Mouse (Mus musculus): Measurements from ENCODE around the gene Lrrc20. TPM values are rescaled to one million over a fixed set of nuclear protein-coding genes. Genes with fewer than 3 reads are reported as not detected.

The Lrrc20 gene
- total and polyA plus RNA-seq, 3 experiments = 4.2 to 11.1 (median 7.7) TPM

- peaks cover 34% of the 10 kb centered on the region; the same call in 1 of the 2 replicates for H3K4me1 ChIP-seq (ENCODE audit: insufficient read depth, low read depth, low read length)
- no peak overlapping the region for H3K4me3 ChIP-seq (ENCODE audit: low read depth, low read length)
- ATAC-seq (ENCODE audit: extremely low read depth, insufficient number of reproducible peaks, low FRiP score, poor library complexity, severe bottlenecking) (no peak), DNase-seq (ENCODE audit: low spot score) (no peak)
- no peaks in the 10 kb centered on the region for H3K9me3 ChIP-seq (replicated peaks)
- no peak for TF ChIP-seq CTCF (IDR thresholded peaks at IDR 0.05; ENCODE audit: low read depth, low read length)
- no peak for TF ChIP-seq TAL1 (conservative IDR thresholded peaks at IDR 0.05; ENCODE audit: low read depth, low read length)
- TF ChIP-seq GATA2 (IDR thresholded peaks at IDR 0.05; ENCODE audit: borderline replicate concordance, low read depth, low read length) = no peak
- no peak for TF ChIP-seq GATA1 (IDR thresholded peaks at IDR 0.05; ENCODE audit: borderline replicate concordance, low read length)
- no peak for TF ChIP-seq POLR2AphosphoS5 (IDR thresholded peaks at IDR 0.05; ENCODE audit: insufficient replicate concordance, low read depth, low read length)
- no peaks in the 10 kb centered on the region for H3K27me3 ChIP-seq (ENCODE audit: insufficient read depth, low read length)
- peaks cover 53% of the 10 kb centered on the region for H3K36me3 ChIP-seq (replicated peaks)
These were observed 4.3 kb downstream of the Lrrc20 start for GRCm38 (mm10) chr10:61479927-61480326.

GRCm38 (mm10) chr10:61480488-61480887, 4.9 kb downstream of the Lrrc20 start:
- peaks cover 33% of the 10 kb centered on the region; the same call in 1 of the 2 replicates for H3K4me1 ChIP-seq (ENCODE audit: insufficient read depth, low read depth, low read length)
- TF ChIP-seq GATA1 (IDR thresholded peaks at IDR 0.05; ENCODE audit: borderline replicate concordance, low read length) (no peak), CTCF (IDR thresholded peaks at IDR 0.05; ENCODE audit: low read depth, low read length) (no peak), GATA2 (IDR thresholded peaks at IDR 0.05; ENCODE audit: borderline replicate concordance, low read depth, low read length) (no peak), POLR2AphosphoS5 (IDR thresholded peaks at IDR 0.05; ENCODE audit: insufficient replicate concordance, low read depth, low read length) (no peak), TAL1 (conservative IDR thresholded peaks at IDR 0.05; ENCODE audit: low read depth, low read length) (no peak)
- DNase-seq (ENCODE audit: low spot score) (no peak), ATAC-seq (ENCODE audit: extremely low read depth, insufficient number of reproducible peaks, low FRiP score, poor library complexity, severe bottlenecking) (no peak)
- no peak overlapping the region for H3K4me3 ChIP-seq (ENCODE audit: low read depth, low read length)
- H3K9me3 ChIP-seq (replicated peaks) = no peaks in the 10 kb centered on the region
- H3K36me3 ChIP-seq (replicated peaks) = peaks cover 59% of the 10 kb centered on the region
- no peaks in the 10 kb centered on the region for H3K27me3 ChIP-seq (ENCODE audit: insufficient read depth, low read length)

- Histone ChIP-seq H3K4me1 (ENCODE audit: insufficient read depth, low read depth, low read length) (peaks cover 40% of the 10 kb centered on the region), H3K36me3 (replicated peaks) (peaks cover 68% of the 10 kb centered on the region), H3K9me3 (replicated peaks) (no peaks in the 10 kb centered on the region), H3K4me3 (ENCODE audit: low read depth, low read length) (no peak overlapping the region), H3K27me3 (ENCODE audit: insufficient read depth, low read length) (no peaks in the 10 kb centered on the region)
- ATAC-seq (ENCODE audit: extremely low read depth, insufficient number of reproducible peaks, low FRiP score, poor library complexity, severe bottlenecking) = no peak
- no peak for TF ChIP-seq POLR2AphosphoS5 (IDR thresholded peaks at IDR 0.05; ENCODE audit: insufficient replicate concordance, low read depth, low read length)
- TF ChIP-seq GATA1 (IDR thresholded peaks at IDR 0.05; ENCODE audit: borderline replicate concordance, low read length) = no peak
- no peak for TF ChIP-seq TAL1 (conservative IDR thresholded peaks at IDR 0.05; ENCODE audit: low read depth, low read length)
- TF ChIP-seq GATA2 (IDR thresholded peaks at IDR 0.05; ENCODE audit: borderline replicate concordance, low read depth, low read length) = no peak
- no peak for TF ChIP-seq CTCF (IDR thresholded peaks at IDR 0.05; ENCODE audit: low read depth, low read length)
- DNase-seq (ENCODE audit: low spot score) = no peak
These were observed 7.2 kb downstream of the Lrrc20 start for GRCm38 (mm10) chr10:61482771-61483170.

GRCm38 (mm10) chr10:61484801-61485200, 9.2 kb downstream of the Lrrc20 start:
- H3K9me3 ChIP-seq (replicated peaks) = no peaks in the 10 kb centered on the region

GRCm38 (mm10) chr10:61486551-61487339, 11.1 kb downstream of the Lrrc20 start:
- DNase-seq (ENCODE audit: low spot score) (no peak), ATAC-seq (ENCODE audit: extremely low read depth, insufficient number of reproducible peaks, low FRiP score, poor library complexity, severe bottlenecking) (no peak)
- Histone ChIP-seq H3K27me3 (ENCODE audit: insufficient read depth, low read length) (no peaks in the 10 kb centered on the region), H3K9me3 (replicated peaks) (no peaks in the 10 kb centered on the region), H3K36me3 (replicated peaks) (peaks cover 69% of the 10 kb centered on the region), H3K4me3 (ENCODE audit: low read depth, low read length) (no peak overlapping the region), H3K4me1 (ENCODE audit: insufficient read depth, low read depth, low read length) (peaks cover 49% of the 10 kb centered on the region)
- TF ChIP-seq GATA2 (IDR thresholded peaks at IDR 0.05; ENCODE audit: borderline replicate concordance, low read depth, low read length) (no peak), CTCF (IDR thresholded peaks at IDR 0.05; ENCODE audit: low read depth, low read length) (no peak), GATA1 (IDR thresholded peaks at IDR 0.05; ENCODE audit: borderline replicate concordance, low read length) (no peak), TAL1 (conservative IDR thresholded peaks at IDR 0.05; ENCODE audit: low read depth, low read length) (no peak), POLR2AphosphoS5 (IDR thresholded peaks at IDR 0.05; ENCODE audit: insufficient replicate concordance, low read depth, low read length) (no peak)

More at GRCm38 (mm10) chr10:61484801-61485200, 9.2 kb downstream of the Lrrc20 start:
- Histone ChIP-seq H3K36me3 (replicated peaks) (peaks cover 68% of the 10 kb centered on the region), H3K27me3 (ENCODE audit: insufficient read depth, low read length) (no peaks in the 10 kb centered on the region), H3K4me3 (ENCODE audit: low read depth, low read length) (no peak overlapping the region), H3K4me1 (ENCODE audit: insufficient read depth, low read depth, low read length) (peaks cover 43% of the 10 kb centered on the region)
- ATAC-seq (ENCODE audit: extremely low read depth, insufficient number of reproducible peaks, low FRiP score, poor library complexity, severe bottlenecking) (no peak), DNase-seq (ENCODE audit: low spot score) (no peak)
- TF ChIP-seq GATA1 (IDR thresholded peaks at IDR 0.05; ENCODE audit: borderline replicate concordance, low read length) (no peak), POLR2AphosphoS5 (IDR thresholded peaks at IDR 0.05; ENCODE audit: insufficient replicate concordance, low read depth, low read length) (no peak)

- DNase-seq (ENCODE audit: low spot score) (no peak), ATAC-seq (ENCODE audit: extremely low read depth, insufficient number of reproducible peaks, low FRiP score, poor library complexity, severe bottlenecking) (no peak)
- H3K4me3 ChIP-seq (ENCODE audit: low read depth, low read length) = no peak overlapping the region; the same call in 1 of the 2 replicates
- H3K27me3 ChIP-seq (ENCODE audit: insufficient read depth, low read length) = no peaks in the 10 kb centered on the region
- no peaks in the 10 kb centered on the region for H3K9me3 ChIP-seq (replicated peaks)
- no peak for TF ChIP-seq GATA1 (IDR thresholded peaks at IDR 0.05; ENCODE audit: borderline replicate concordance, low read length)
- no peak for TF ChIP-seq TAL1 (conservative IDR thresholded peaks at IDR 0.05; ENCODE audit: low read depth, low read length)
- TF ChIP-seq GATA2 (IDR thresholded peaks at IDR 0.05; ENCODE audit: borderline replicate concordance, low read depth, low read length) = no peak
- no peak for TF ChIP-seq CTCF (IDR thresholded peaks at IDR 0.05; ENCODE audit: low read depth, low read length)
- TF ChIP-seq POLR2AphosphoS5 (IDR thresholded peaks at IDR 0.05; ENCODE audit: insufficient replicate concordance, low read depth, low read length) = no peak
- peaks cover 52% of the 10 kb centered on the region for H3K4me1 ChIP-seq (ENCODE audit: insufficient read depth, low read depth, low read length)
- peaks cover 54% of the 10 kb centered on the region for H3K36me3 ChIP-seq (replicated peaks)
These were observed 13.0 kb downstream of the Lrrc20 start for GRCm38 (mm10) chr10:61488522-61489110.
